Mouse (Mus musculus) layer of hippocampus, adult 11-12 months (tissue): ENCODE measurements at regions not wholly inside any gene's neighbourhood (a gene's known extent, or its start where the extent isn't known, plus 50 kb on each side); places are given as distances from the start of the nearest gene placed in this dataset.

Experiments
- DNase-seq: peaks from one replicate; pipeline ENCODE4 v3.0.0; 2022; ENCODE audit warnings: low spot score

DNA sequence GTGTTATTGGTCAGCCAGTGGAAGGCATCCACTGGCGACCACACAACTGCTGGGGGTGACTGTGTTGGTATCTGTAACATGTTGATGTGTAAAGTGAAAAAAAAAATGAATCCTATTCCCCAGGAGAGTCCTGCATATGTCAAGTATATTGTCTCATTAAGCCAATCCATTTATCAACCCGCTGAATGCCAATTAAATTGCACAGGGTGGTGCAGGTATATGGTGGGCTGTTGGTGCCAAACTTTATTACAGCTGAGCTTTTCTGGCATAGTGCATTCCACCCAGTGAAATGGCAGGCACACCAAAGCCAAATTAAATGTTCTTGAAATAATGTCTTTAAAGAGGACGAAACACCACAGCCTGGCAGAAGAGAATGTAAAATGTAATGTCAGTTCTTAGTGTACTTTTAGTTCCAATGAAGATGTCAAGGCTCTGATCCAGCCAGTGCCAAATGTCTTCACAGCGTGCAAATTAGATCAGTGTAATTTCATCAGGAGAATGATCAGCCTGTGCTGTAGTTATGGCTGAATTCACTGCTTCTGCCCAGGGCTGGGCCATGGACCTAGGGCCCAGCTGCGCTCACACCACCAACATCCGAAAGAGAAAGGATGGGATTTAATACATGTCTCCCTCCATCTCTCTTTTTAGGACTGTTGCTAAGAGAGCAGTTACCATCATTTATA, 66.6 kb upstream of the Itga4 start:
- no peak for DNase-seq

DNA sequence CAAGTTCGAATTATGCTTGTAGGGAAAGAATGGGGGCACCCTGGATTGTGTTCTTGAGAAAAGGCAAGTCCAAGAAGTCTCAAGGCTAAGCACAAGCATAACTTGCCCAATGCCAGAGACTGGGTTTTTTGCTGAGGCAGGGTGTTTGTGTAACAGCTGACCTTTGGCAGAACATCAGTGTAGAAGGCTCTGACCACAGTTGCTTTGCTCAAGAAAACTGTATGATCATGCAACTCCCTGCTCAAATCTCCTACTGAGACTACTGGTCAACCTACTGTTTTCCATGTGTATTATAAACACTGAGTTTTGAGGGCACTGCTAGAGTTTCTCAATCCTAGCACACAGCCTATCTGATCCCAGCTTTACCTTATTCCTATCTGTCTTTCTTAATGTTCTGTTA, 61.4 kb upstream of the Itga4 start:
- no peak for DNase-seq

DNA sequence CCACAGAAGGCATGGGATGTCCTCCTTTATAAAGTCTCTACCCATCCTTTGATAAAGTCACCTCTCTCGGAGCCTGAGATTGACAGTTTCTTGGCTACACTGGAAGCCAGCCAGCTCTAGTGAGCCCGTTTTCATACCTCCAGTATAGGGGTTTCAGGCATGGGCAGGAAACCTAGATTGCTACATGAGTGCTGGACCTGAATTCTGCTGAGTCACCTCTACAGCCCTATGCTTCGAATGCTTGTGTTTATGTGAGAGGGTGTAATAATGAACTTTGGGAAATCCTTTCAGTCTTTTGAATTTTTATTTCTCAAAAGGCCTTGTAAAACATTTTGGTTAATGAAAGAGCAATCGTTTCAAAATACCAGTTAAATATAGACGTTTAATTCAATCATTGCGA, 53.5 kb upstream of the Itga4 start:
- DNase-seq = no peak
